Mouse (Mus musculus): ENCODE results near the gene Gmpr.

Gene Gmpr

DNA sequence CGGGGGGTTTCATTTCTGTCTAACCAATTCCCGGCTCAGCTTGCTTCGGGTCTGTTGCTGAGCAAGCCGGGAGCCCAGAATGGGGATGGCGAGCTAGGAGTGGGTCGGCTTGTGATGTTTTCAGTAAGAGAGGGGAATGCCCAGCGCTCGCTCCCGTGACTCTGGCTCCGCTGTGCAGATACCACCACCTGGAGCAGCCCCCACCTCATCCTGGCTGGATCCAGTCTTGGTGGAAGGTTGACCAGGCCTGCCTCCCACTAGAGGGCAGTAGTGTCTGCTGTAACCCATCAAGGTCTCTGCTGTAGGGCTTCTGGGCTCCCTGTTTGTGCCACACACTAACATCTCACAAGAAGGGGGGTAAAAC, 31.9 kb downstream of the Gmpr start:
- peak; percentile 66 for DNase-seq (ENCODE audit: low spot score)

DNA sequence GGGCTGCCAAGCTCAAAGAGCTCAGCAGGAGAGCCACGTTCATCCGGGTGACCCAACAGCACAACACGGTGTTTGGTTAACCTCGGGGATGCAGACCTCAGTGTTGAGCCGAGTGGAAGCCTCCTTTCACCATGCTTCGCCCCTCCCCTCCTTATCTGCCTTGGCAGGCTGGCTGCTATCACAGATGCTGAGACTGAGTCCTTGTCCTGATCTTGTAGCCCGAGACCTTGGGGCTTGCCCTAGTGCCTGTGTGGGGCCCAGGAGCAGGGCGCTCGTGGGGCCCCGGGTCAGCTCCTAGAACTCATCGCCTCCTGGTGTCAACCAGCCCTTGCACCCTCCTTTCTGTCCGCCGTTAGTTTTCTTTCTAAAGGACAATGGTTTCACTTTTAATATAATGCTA, 38.7 kb downstream of the Gmpr start:
- peak; percentile 45 for DNase-seq (ENCODE audit: low spot score)

DNA sequence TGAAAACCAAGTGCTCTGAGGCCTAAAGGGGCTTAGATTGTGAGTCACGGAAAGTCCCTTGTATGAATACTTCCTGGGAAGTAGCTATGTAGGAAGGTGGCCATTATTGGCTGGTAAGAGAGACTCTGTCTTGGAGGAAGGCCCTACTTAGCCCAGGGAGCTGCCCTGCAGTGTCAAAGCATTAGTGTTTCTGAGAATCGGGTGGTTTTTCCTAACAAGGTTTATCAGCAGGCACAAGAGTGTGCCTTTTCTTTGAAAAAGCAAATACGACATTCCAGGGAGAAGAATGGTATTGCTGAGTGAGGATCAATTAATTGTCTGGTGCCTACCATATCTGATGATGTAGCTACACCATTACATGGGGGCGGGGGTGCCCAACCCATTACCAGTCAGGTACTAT, 39.7 kb downstream of the Gmpr start:
- no peak for DNase-seq (ENCODE audit: low spot score)

DNA sequence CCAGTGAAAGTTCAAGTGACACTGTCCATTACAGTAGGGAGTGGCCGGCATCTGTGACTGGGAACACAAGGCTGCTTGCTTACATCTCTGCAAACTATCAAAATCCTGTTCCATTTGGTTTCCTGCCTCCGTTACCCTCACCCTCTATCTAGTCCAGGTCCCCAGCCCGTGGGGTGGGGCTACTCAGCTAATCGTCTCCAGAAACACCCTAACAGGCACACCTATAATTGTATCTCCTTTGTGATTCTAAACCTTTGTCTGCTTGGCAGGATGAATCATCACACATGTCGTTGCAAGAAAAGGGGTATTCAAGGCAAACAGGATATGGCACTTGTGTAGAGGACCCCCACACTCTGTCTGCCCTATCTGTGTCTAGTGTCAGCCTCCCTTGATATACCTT, 40.3 kb downstream of the Gmpr start:
- DNase-seq (ENCODE audit: low spot score), result no peak

DNA sequence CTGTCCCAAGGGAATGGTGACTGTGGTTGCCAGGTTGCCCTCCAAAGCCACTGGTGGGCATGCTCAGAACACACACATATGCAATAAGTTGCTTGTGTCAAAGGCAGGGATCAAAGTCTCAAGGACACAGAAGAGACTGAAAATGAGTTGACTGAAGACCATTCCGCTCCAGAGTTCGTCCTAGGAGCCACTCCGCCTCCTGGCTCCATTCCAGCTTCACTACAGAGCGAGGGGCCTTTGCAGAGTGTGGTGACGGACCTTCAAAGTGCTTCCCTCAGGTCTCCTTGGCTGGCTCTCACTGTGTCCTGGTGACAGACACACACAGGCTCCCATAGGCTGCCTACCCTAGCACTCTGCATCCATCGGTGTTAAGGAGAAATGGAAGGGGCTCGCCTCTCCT, 46.4 kb downstream of the Gmpr start:
- peak; percentile 33 for DNase-seq (ENCODE audit: low spot score)

DNA sequence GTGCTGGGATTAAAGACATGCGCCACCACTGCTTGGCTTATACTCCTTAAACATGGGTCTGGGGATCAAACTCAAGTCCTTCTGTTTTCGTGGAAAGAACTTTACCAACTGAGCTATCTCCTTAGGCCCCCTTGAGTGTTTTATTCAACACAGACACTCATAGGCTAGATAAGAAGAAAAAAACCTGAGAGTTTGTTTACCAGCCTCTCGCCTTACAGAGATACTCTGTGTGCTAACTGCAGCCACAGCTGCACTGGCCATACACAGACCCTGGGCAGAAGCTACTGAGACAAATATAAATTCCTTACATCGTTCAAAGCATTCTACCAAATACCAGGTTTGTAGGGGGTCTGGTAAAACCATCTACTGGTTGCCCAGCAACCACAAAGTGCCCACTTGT, 51.1 kb downstream of the Gmpr start:
- DNase-seq (ENCODE audit: low spot score), result no peak

DNA sequence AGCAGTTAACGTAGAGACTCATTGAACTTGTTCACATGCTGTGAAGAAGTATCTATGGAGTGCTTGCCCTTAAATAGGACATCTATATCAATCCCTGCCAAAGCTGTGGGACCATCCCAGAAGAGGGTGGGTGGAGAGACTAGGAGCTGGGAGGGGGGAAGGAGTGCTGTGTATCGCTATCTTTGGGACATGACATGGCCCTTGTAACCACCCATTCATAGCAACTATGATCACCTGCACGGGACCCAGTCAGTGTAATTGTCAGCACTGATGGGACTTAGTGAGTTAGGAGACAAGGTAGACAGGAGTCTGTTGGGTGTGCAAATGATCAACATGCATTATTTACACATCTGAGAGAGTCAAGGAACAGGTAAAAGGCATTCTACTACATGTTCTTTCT, 52.0 kb downstream of the Gmpr start:
- DNase-seq (ENCODE audit: low spot score), result no peak

DNA sequence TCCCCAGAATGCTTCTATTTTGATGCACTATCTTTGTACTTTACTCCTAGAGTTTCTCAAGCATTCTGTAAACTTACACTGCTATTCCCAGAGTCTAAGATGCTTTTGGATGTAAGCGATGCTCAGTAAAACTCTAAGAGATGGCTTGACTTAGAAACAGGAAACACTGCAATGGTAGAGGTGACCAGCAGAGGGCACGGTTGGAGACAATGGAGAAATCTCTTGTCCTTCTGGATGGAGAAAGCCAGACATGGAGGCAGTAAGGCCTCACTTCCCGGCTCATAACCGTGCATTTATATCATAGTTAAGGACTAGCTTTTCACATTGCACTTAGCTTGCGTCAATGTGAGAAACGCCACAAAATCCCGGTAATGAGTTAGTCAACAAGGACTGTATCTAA, 53.3 kb downstream of the Gmpr start:
- DNase-seq (ENCODE audit: low spot score), result peak; percentile 19

DNA sequence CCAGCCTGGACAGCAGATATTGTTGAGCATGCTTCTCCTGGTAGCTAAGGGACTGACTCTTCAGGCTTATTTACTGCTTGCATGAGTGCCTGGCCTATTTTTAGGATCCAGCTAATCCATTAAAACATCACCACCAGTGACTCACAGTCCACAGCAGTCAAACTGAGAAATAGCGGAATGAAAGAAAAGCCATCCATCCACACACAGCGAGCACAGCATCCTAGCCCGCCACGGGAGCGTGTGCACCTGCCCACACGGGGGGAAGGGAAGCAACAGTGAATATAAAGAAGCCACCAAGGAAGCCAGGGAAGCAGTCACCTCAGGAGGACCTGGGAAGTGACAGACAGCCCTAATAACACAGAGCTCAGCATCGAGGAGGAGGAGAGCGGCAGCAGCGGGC, 54.8 kb downstream of the Gmpr start:
- no peak for DNase-seq (ENCODE audit: low spot score)

DNA sequence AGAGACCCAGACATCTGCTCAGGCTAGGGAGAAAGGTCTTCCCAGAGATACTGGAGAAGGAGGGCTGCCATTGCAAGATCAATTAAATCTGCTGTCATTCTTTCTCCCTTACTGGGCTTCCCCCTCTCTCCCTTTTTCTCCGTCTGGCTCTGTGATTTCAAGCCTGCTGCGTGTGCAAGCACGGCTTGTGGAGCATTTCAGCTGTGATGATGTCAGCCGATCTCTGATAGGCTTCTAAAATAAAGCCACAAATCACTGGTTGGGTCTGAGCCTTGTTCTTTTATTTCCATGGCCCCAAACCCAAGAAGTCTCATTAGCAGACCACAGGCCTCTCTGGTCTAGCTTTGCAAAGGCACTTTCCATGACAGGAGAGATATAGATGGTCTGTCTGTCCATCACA, 57.7 kb downstream of the Gmpr start:
- DNase-seq (ENCODE audit: low spot score), result no peak

DNA sequence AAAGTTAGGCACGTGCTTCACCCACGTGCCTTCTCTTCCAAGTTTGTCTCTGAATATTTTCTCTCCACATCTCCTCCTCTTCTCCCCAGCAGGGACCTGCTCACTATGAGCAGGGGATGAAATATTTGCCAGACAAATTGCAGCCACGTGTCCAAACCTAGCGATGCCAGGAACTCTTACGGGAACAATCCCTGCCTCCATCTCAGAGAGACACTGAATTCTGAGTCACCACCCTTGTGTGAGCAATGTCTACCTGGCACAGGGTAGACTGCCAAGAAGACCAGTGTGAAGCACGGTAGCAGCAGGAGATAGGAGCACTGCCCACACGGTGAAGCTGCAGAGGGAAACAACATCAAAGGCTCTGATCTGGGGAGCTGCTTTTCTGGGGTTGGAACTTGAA, 62.7 kb downstream of the Gmpr start:
- no peak for DNase-seq (ENCODE audit: low spot score)

DNA sequence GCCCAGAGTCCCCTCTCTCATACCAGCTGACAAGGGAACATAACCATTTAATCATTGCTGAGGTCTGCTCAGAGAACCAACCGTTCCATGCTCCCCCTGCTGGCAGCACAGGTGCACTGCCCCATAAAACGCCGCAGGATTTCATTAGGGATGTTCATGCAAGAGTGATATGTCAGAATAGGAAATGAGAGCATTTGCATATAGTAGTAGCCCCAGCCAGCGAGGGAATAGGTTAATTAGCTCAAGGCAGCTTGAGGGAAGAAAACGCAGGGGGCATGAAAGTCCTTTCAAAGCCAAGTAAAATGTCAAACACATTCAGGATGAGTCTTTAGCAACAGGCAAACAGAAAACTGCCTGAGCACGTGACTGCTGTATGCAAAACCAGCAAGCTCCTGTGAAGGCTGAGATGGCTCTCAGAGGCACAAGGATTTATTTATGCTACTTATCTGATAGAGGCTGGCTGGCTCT, 64.6 kb downstream of the Gmpr start:
- DNase-seq (ENCODE audit: low spot score), result peak; percentile 71

DNA sequence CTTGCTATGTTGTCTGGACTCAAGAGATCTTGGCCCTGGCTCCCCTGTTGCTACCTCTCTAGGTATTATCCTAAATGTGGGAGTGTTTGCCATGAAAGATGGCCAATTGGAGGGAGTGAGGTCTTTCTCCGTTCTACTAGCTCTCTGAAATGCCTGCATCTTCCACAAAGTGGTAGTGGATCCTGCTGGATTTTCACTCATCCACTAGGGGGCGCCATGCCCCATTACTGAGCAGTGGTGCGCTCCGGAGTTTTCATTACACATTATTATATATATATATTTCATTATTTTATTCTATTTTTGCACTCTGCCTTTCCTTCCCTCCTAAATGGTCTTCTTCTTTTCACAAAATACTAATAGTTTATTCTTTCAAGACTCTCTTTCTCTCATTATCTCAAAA, 65.5 kb downstream of the Gmpr start:
- DNase-seq (ENCODE audit: low spot score), result no peak

DNA sequence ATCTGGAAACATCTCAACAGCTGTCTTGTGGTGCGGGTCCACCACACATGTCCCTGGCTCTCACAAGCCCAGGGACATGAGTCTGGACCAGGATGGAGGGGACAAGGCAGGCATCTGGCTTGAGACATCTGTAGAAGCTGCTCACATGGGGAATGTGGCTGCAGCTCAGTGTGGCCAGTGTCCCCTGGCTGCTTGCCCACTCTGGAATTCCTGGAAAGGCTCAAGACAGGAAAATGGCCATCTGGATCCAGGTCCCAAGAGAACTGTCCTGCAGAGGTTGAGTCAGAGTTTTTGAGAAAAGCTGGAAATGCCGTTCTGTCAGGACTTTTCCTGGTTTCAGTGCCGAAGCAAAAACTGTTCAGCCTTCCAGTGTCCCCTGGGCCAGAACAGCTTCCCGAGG, 68.9 kb downstream of the Gmpr start:
- no peak for DNase-seq (ENCODE audit: low spot score)

DNA sequence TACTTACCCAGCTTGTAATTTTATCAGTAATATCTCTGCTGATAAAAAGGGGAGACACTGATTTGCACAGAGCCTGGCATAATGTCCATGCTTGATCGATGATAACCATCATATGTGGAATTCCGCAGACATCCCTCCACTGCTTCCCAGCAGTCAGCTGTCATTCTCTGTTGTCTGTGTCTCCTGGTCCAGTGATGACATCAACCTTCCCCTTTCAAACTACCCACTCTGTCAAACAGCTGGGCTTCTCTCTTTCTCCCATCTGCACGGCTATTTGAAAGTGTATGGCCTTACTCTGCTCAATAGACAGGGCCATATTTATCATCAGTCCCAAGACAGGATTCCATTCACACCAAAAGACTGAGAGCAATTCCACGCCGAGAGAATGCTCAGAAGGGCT, 70.1 kb downstream of the Gmpr start:
- DNase-seq (ENCODE audit: low spot score), result no peak

DNA sequence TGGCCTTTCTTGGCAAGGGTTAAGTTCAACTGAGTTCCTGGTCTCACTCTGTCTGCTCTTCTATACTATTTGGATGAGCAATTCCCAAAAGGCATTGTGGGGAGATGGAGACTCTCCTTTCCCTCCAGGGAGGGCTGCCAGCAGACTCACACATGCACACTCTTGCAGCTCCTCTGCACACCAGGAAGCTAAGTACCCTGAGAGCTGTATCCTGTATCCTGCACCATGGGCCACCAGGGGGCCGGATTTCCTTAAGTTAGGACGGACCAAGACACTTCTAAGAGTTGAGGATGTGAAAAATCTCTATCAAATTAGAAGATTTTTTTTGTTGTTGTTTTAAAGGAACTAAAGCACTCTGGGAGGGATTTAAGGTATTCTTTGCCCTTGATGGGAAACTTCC, 70.5 kb downstream of the Gmpr start:
- no peak for DNase-seq (ENCODE audit: low spot score)

DNA sequence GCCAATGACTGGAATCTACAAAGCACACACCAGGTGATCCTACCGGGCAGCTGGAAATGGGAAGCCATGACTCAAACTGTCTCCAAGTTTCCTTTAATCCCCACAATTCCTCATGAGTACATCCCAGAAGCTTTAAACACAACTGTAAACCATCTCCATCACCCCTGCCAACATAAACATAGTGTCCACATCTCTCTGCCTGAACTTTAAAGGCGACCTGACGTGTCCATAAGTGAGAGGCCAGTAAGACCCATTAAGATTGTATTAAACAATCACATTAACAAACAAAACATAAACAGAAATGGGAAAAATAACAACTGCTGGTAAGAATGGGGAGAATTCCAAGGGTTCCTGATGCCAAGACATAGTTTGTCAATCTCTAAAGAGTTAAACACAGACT, 72.5 kb downstream of the Gmpr start:
- DNase-seq (ENCODE audit: low spot score), result no peak

DNA sequence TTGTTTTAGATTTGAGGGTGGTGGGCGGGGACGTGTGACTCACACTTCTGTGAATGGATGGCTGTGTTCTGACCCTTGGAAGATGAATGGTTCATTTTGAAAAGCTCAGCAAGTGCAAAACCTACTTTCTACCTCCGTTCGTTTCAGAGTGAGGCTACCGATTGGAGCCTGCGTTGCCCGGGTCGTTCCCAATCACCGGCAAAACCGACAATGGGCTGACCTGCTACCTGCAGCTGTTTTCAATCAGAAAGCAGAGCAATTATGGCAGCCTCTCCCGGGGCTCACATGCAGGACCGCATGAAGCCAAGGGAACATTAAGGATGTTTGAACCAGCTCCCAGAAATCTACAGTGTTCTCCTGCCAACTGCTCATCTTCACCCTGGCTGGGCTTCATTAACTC, 75.0 kb downstream of the Gmpr start:
- DNase-seq (ENCODE audit: low spot score), result no peak

DNA sequence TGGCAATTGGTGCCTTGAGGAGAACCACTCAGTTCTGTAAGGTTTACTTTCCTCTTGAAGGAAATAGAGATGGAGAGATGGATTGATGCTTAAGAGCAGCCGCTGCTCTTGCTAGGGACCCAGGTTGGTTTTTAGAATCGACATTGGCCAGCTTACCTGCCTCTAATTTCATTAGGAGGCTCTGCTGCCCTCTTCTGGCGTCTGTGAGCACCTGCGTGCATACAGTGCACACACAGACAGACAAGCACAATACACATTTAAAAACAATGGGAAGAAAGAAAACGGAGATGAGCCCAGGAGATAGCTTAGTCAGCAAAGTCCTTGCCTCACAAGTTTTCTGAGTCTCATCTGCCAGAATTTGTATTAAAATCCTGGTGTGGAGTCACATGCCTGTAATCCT, 75.8 kb downstream of the Gmpr start:
- no peak for DNase-seq (ENCODE audit: low spot score)

DNA sequence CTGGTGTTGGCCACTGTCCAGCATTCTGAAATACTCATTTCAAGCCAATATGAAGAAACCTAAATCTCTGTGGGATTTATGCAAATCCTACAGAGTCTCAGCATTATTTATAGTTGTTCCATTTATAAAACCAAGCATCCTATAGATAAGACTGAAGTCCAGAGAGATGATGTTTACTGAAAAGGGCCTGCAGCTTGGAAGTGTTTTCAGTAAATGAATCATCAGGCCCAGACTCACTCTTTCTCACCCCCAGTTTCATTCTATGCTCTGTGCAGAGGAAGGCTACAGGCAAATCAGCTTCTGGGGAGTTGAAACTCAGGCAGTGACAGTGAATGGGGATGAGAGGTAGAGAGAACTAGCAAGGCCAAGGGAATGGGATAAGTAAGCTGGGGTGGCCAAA, 83.7 kb downstream of the Gmpr start:
- DNase-seq (ENCODE audit: low spot score), result no peak

DNA sequence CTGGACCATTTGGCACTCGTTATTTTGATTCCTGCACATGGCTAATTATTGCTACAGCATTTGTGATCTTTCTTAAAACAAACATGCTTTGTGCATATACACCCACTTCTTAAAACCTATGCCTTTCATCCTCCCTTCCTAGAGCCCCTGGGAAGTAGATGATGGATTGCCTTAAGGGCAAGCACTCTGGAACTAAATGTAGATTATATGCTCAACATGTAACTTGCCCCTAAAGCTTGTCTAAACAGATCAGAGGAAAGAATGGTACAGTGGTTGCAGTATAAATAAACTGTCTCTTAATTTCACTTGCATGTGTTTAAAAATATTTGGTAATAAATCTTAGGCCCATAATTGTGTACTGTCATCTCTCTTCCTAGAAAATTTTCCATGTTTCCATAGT, 86.7 kb downstream of the Gmpr start:
- DNase-seq (ENCODE audit: low spot score), result no peak

DNA sequence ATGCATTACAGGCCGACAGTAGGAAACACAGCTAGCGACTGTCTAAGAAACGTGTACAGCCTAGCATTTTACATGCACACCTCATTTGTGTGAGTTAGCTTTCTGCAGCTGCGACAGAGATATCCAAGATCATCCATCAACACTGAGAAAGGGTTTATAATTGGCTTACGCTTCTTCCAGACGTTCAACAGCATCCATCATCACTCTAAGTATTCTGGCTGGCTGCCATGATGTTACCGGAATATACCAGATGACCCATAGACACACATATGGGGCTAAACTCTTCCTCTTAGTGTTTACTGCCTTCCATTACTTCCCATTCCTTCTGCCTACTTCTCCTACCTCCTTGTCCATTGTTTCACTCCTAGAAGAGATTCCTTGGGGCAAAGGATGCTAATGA, 88.2 kb downstream of the Gmpr start:
- DNase-seq (ENCODE audit: low spot score), result no peak

DNA sequence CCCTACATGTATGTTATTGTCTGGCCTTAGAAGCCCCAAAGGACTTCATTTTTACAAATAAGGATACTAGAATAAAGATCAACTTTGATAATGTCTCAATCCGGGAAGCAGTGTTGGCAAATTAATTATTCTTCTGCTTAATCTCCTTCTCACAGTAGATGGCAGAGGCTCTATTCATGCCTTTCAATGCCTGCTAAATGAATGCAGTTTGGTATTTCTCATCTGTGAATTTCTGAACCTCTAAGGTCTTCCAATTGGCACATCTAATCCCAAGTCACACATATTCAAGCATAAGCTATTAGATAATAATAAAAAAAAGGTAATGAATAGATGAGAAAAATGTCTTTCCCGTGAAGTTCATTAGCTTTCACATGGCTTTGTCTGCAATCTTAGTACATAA, 92.6 kb downstream of the Gmpr start:
- DNase-seq (ENCODE audit: low spot score), result no peak

DNA sequence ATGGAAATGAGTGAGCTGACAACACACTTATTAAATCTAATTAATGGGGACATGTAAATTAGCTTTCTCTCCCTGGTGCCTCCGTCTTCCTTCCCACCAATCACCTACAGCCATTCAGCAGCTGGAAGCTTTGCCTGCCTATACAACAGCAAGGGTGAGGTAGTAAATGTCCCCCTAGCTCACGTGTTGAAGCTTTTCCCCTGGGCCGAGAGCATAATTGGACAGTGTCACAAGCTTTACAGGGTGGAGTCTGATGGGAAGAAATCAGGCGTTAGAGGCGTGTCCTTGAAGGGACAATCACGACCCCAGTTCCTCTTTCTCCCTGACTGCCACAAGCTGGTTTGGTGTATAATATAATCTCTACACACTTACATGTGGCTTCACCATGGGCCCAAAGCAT, 93.2 kb downstream of the Gmpr start:
- no peak for DNase-seq (ENCODE audit: low spot score)
